Mouse (Mus musculus) v-Abl transformed pro-B cells (cell line): ENCODE data around the gene Myh9.
"Not testable (repeated sequence)": the region's sequence is repeated elsewhere in the genome, so short reads cannot be mapped to it uniquely, and the experiment has no call there.

Experiments used
- in situ Hi-C, 2 experiments: fragments of 400-800 bp; cut with MboI; formaldehyde crosslinking; loops; one replicate each; pipeline ENCODE4 v1.15.1; 2025; ENCODE audit not compliant: unreplicated experiment in 2 of 2

Gene Myh9

GRCm38 (mm10) chr15:77741556-77741955 lies 100.4 kb downstream of the Myh9 start:
- in situ Hi-C loops: not testable (repeated sequence)

GRCm38 (mm10) chr15:77740511-77741297 lies 101.3 kb downstream of the Myh9 start:
- in situ Hi-C loops: no loop called here

- in situ Hi-C loops: not testable (repeated sequence)
These were observed 108.1 kb downstream of the Myh9 start for GRCm38 (mm10) chr15:77733903-77734302.

GRCm38 (mm10) chr15:77733380-77733779 lies 108.6 kb downstream of the Myh9 start:
- in situ Hi-C loops: not testable (repeated sequence)

- in situ Hi-C loops: not testable (repeated sequence)
These were observed 109.1 kb downstream of the Myh9 start for GRCm38 (mm10) chr15:77732851-77733250.

- in situ Hi-C loops: no loop called here
These were observed 110.4 kb downstream of the Myh9 start for GRCm38 (mm10) chr15:77731605-77732004.

- in situ Hi-C loops: not testable (repeated sequence)
These were observed 113.2 kb downstream of the Myh9 start, which contains the start of gene Apol9b for GRCm38 (mm10) chr15:77728739-77729138. TSS of gene Apol9b (plus strand) at chr15:77729039.

- in situ Hi-C loops: not testable (repeated sequence)
These were observed 114.2 kb downstream of the Myh9 start for GRCm38 (mm10) chr15:77727745-77728144.

GRCm38 (mm10) chr15:77727139-77727538 lies 114.8 kb downstream of the Myh9 start:
- in situ Hi-C loops: not testable (repeated sequence)

GRCm38 (mm10) chr15:77725393-77726020 lies 116.5 kb downstream of the Myh9 start:
- in situ Hi-C loops: not testable (repeated sequence)

GRCm38 (mm10) chr15:77724208-77724911 lies 117.6 kb downstream of the Myh9 start:
- in situ Hi-C loops: not testable (repeated sequence)

- in situ Hi-C loops: not testable (repeated sequence)
These were observed 120.5 kb downstream of the Myh9 start for GRCm38 (mm10) chr15:77721509-77721908.

- in situ Hi-C loops: not testable (repeated sequence)
These were observed 123.7 kb downstream of the Myh9 start for GRCm38 (mm10) chr15:77718240-77718639.
